ENCODE assay signal across 18 mouse cellular contexts in the genomic region with DNA sequence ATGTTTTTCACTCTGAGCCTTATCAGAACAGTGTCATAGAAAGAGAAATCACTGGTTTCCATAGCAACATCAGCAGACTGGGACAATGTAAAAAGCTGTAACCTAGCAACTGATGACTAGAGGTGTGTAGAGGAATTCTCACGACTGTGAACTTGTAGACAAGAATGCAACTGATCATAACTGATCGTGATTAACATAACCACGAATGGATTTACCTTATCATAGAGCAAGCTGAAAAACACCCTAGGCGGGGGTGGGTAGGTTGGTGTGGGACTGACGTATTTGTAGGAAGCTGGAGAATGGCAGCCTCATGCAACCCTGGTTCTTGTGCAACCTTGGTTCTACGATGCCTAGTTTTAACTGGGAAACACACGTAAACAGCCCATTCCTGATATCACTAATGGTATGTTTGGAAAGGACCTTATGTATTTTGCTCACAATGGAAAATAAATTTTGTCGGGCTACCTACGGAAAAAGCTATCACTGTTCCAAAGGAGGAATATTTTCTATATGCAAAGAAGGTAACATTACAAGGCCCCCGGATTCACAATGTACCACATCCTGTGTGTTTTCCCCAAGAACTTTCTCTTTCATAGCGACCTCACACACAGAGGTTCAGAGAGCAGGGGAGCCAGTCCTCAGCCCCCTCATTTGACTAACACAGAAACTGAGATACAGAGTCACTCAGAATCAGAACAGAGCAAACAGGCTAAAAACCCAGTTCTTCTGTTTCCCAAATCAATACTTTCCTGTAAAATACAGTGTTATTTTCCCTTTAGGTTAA. TPM values are rescaled to one million over a fixed set of nuclear protein-coding genes. Genes with fewer than 3 reads are reported as not detected.
A peak's percentile ranks its signal among the peaks of the same experiment; 100 is the strongest.
DNase-seq lines count a peak whose midpoint lies in the region; ATAC-seq and TF ChIP-seq lines count a peak whose summit lies in the region.
"Had no signal": no experiment of that assay in that cellular context is flagged by ENCODE, and none has a peak within 500 bp of the region (broad histone marks: within the 10 kb centered on the region; RNA-seq: fewer than 3 reads in every experiment).

No protein-coding gene starts in this region.

- H3K27me3 ChIP-seq in hindbrain, embryonic 14.5 days (ENCODE audit: control insufficient read depth, insufficient read depth, low read length) = no peaks in the 10 kb centered on the region
- H3K27me3 ChIP-seq in hindbrain, embryonic 11.5 days (ENCODE audit: control insufficient read depth, insufficient read depth, low read length) = no peaks in the 10 kb centered on the region
- H3K27me3 ChIP-seq in hindbrain, postnatal 0 days (ENCODE audit: insufficient read depth, low read length) = no peaks in the 10 kb centered on the region
- H3K27me3 ChIP-seq in thymus, adult 2 months (ENCODE audit: control insufficient read depth, insufficient read depth, low read length) = no peaks in the 10 kb centered on the region
- H3K27me3 ChIP-seq: Patski had no signal

- WGBS in hindbrain, embryonic 14.5 days = 60% methylated on average over 11 of the region's 11 CpGs
- WGBS in hindbrain, embryonic 11.5 days = 74% methylated on average over 11 of the region's 11 CpGs
- 54% methylated on average over 11 of the region's 11 CpGs for WGBS in hindbrain, postnatal 0 days
- WGBS in thymus, adult 2 months = 44% methylated on average over 11 of the region's 11 CpGs

- no peak overlapping the region for H3K4me3 ChIP-seq in hindbrain, embryonic 14.5 days (replicated peaks; ENCODE audit: low read length)
- no peak overlapping the region for H3K4me3 ChIP-seq in hindbrain, embryonic 11.5 days (ENCODE audit: low read depth, low read length)
- no peak overlapping the region for H3K4me3 ChIP-seq in hindbrain, postnatal 0 days (ENCODE audit: low read length)
- H3K4me3 ChIP-seq in thymus, adult 2 months (ENCODE audit: control insufficient read depth, insufficient read depth, low read length) = no peak overlapping the region
- H3K4me3 ChIP-seq: liver, embryonic 12.5 days; myocyte had no signal

- TF ChIP-seq CTCF in hindbrain, postnatal 0 days (IDR thresholded peaks at IDR 0.05; ENCODE audit: low read depth) = no peak
- TF ChIP-seq CTCF in thymus, adult 2 months (IDR thresholded peaks at IDR 0.05; ENCODE audit: borderline replicate concordance, control insufficient read depth, extremely low read depth, insufficient read depth, low read length, poor library complexity) = no peak

- ATAC-seq in hindbrain, embryonic 14.5 days (ENCODE audit: low FRiP score) = no peak; the same call in 1 of the 2 replicates
- no peak for ATAC-seq in hindbrain, embryonic 11.5 days (ENCODE audit: low FRiP score)
- no peak for ATAC-seq in hindbrain, postnatal 0 days
- ATAC-seq: liver, embryonic 12.5 days; Patski had no signal

- H3K27ac ChIP-seq in hindbrain, embryonic 14.5 days = peak overlapping the region; percentile 52
- H3K27ac ChIP-seq in hindbrain, embryonic 11.5 days (ENCODE audit: low read depth, low read length) = no peak overlapping the region
- no peak overlapping the region for H3K27ac ChIP-seq in hindbrain, postnatal 0 days
- H3K27ac ChIP-seq in thymus, adult 2 months (ENCODE audit: control insufficient read depth, insufficient read depth, low read length) = peak overlapping the region; percentile 94
- H3K27ac ChIP-seq: liver, embryonic 12.5 days had no signal

- no peaks in the 10 kb centered on the region for H3K36me3 ChIP-seq in hindbrain, embryonic 14.5 days (replicated peaks; ENCODE audit: control insufficient read depth, insufficient read depth)
- H3K36me3 ChIP-seq in hindbrain, embryonic 11.5 days (ENCODE audit: control insufficient read depth, insufficient read depth, low read length) = no peaks in the 10 kb centered on the region
- no peaks in the 10 kb centered on the region for H3K36me3 ChIP-seq in hindbrain, postnatal 0 days (ENCODE audit: insufficient read depth, low read length)
- H3K36me3 ChIP-seq in thymus, adult 2 months (ENCODE audit: control insufficient read depth, insufficient read depth, low read length) = no peaks in the 10 kb centered on the region
- H3K36me3 ChIP-seq: liver, embryonic 12.5 days had no signal

- no peak for TF ChIP-seq POLR2A in thymus, adult 2 months (IDR thresholded peaks at IDR 0.05; ENCODE audit: control insufficient read depth, extremely low read depth, insufficient read depth, low read length, poor library complexity)

- peaks cover 12% of the 10 kb centered on the region for H3K4me1 ChIP-seq in hindbrain, embryonic 14.5 days (replicated peaks; ENCODE audit: control insufficient read depth, insufficient read depth, low read length)
- H3K4me1 ChIP-seq in hindbrain, embryonic 11.5 days (replicated peaks; ENCODE audit: control insufficient read depth, insufficient read depth, low read length) = no peaks in the 10 kb centered on the region
- no peaks in the 10 kb centered on the region for H3K4me1 ChIP-seq in hindbrain, postnatal 0 days (ENCODE audit: insufficient read depth, low read length)
- peaks cover 33% of the 10 kb centered on the region for H3K4me1 ChIP-seq in thymus, adult 2 months (replicated peaks; ENCODE audit: control insufficient read depth, insufficient read depth, low read length)
- H3K4me1 ChIP-seq: liver, embryonic 12.5 days had no signal

- H3K9me3 ChIP-seq in hindbrain, embryonic 14.5 days (ENCODE audit: control insufficient read depth, low read length) = no peaks in the 10 kb centered on the region
- H3K9me3 ChIP-seq in hindbrain, embryonic 11.5 days (ENCODE audit: control insufficient read depth, low read length) = no peaks in the 10 kb centered on the region
- H3K9me3 ChIP-seq in hindbrain, postnatal 0 days (ENCODE audit: low read length) = no peaks in the 10 kb centered on the region
- H3K9me3 ChIP-seq: liver, embryonic 12.5 days had no signal

- H3K9ac ChIP-seq in hindbrain, embryonic 14.5 days = no peak overlapping the region
- H3K9ac ChIP-seq in hindbrain, embryonic 11.5 days (ENCODE audit: low read depth, low read length) = no peak overlapping the region
- H3K9ac ChIP-seq in hindbrain, postnatal 0 days (replicated peaks; ENCODE audit: low read length) = no peak overlapping the region
- H3K9ac ChIP-seq: liver, embryonic 12.5 days had no signal

- no peak overlapping the region for H3K4me2 ChIP-seq in hindbrain, embryonic 14.5 days (replicated peaks)
- no peak overlapping the region for H3K4me2 ChIP-seq in hindbrain, embryonic 11.5 days (replicated peaks; ENCODE audit: low read depth, low read length)
- H3K4me2 ChIP-seq in hindbrain, postnatal 0 days (ENCODE audit: low read depth, low read length) = no peak overlapping the region
- H3K4me2 ChIP-seq: liver, embryonic 12.5 days had no signal

- DNase-seq in hindbrain, embryonic 14.5 days (ENCODE audit: low spot score) = peak; percentile 73
- no peak for DNase-seq in hindbrain, embryonic 11.5 days (ENCODE audit: low spot score)
- DNase-seq in R1 (ENCODE audit: low read depth, low spot score) = peak; percentile 46
- DNase-seq in hindbrain, postnatal 0 days (ENCODE audit: low spot score) = peak; percentile 58
- peak; percentile 48 for DNase-seq in thymus, adult 2 months
- DNase-seq in adrenal gland, postnatal 4 days (ENCODE audit: low spot score in 2 of 2) = no peak
- DNase-seq in layer of hippocampus, adult 18-20 months (ENCODE audit: low spot score in 2 of 2) = no peak
- no peak for DNase-seq in right cerebral cortex, postnatal 14 days
- DNase-seq: adrenal gland, adult 8-10 months; B cell, adult 2 months; heart, adult 18-20 months; heart, postnatal 10 days; kidney, adult 2 months; layer of hippocampus, adult 9-11 months; lung, postnatal 14 days had no signal

RNA-seq across cellular contexts. Expression of gene Bicdl1, which starts 19.6 kb away (rescaled TPM):
- 36.2 and 37.8 TPM in 2 replicates for polyA plus RNA-seq in hindbrain, embryonic 14.5 days (2014; fragmentation: Nextera tagmentation; extraction: Ambion mirVana)
- 12.0 and 15.8 TPM in 2 replicates for polyA plus RNA-seq in hindbrain, embryonic 11.5 days (2014; fragmentation: Nextera tagmentation; extraction: Ambion mirVana)
- total RNA-seq in hindbrain, postnatal 0 days (2014; rRNA removed) = 124 and 134 TPM in 2 replicates
- polyA plus RNA-seq in hindbrain, postnatal 0 days (2015; fragmentation: Nextera tagmentation; extraction: Ambion mirVana) = 28.8 and 31.7 TPM in 2 replicates
- 143 and 152 TPM in 2 replicates for polyA plus RNA-seq in thymus, adult 2 months (2012; rRNA removed)
- total RNA-seq in adrenal gland, postnatal 4 days (2021) = 10 to 100 TPM; 16.1 to 18.0 TPM
- total RNA-seq in layer of hippocampus, adult 18-20 months (2021) = 100 to 1,000 TPM; 131 to 139 TPM

Comparison
In these comparisons a context has a peak if more than half of its experiments do, and no peak if none do; other contexts are left out.
1. DNase-seq: peak in hindbrain, embryonic 14.5 days (single experiment), R1 (single experiment), hindbrain, postnatal 0 days (single experiment) and thymus, adult 2 months (single experiment); none in hindbrain, embryonic 11.5 days (single experiment), adrenal gland, postnatal 4 days (0 of 2), layer of hippocampus, adult 18-20 months (0 of 2) and right cerebral cortex, postnatal 14 days (single experiment).
2. H3K27ac ChIP-seq: peak in hindbrain, embryonic 14.5 days (single experiment) and thymus, adult 2 months (single experiment); none in hindbrain, embryonic 11.5 days (single experiment) and hindbrain, postnatal 0 days (single experiment).